Mouse (Mus musculus) cerebellum, postnatal 14 days (tissue): ENCODE measurements around the gene Gm13941.

ENCODE experiments used
- DNase-seq, 2 experiments: peaks; one replicate each; pipeline ENCODE4 v3.0.0; 2021; ENCODE audit warnings: mixed read lengths in 2 of 2

Gm13941 gene

GRCm38 (mm10) chr2:111105882-111106281, at the start of gene Gm13941:
Gene Gm13941 (minus strand): TSS chr2:111105982.
- no peak for DNase-seq

DNA sequence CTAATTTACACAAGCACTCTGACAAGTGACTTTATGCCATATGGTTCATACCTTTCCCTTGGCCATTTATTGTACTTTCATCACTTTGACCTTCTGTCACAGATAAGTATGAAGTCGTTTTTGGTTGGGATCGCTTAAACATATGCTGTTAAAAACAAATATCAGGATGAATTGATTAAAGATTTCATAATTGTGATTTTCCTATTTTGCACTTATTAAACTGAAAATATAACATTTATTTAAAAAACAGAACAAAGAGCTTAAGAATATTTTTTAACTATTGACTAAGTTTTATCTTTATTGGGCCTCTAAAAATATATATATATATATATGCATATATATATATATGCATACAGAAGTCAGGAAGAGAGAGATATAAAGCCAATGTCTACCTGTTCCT, 47.1 kb upstream of the Gm13941 start, which contains the start of gene Gm15130:
Gene Gm15130, minus strand, starts transcription at position 101 of the 400 bp plus-strand sequence.
- DNase-seq, result no peak

GRCm38 (mm10) chr2:111135739-111136138, 30.0 kb upstream of the Gm13941 start:
- DNase-seq, result no peak

DNA sequence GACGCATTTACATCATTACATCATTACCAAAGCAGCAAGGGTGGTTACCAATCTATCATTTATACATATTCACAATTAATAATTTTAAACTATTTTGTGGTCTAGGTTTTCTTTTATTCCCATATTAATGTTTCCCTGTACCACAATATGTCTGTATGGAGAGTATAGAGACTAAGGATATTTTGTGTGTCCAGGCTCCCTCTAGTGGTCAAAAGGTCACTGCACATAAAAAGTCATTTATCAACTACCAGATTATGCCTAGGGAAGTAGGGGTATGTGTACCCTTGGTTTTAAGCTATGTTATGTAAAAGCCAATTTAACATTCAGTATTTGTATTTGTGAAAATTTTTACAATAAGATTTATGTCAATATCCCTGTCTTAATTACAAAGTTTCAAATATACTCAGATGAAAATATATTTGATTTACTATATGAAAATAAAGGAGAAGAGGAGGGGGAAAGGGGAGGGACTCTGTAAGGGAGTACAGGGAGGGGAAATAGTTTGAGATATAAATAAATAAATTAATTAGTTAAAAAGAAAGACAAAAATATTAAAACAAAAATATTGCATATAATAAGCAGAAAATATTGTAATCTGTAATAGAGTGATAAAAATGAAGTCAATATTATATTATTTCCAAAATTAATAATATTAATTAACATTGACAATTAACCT, 47.1 kb downstream of the Gm13941 start:
- DNase-seq, result peak; percentile 56 to 67
